Mouse (Mus musculus): Measurements from ENCODE around the gene Gm19684. TPM values are rescaled to one million over a fixed set of nuclear protein-coding genes. Genes with fewer than 3 reads are reported as not detected.
A peak's percentile ranks its signal among the peaks of the same experiment; 100 is the strongest.
"Not testable (repeated sequence)": the region's sequence is repeated elsewhere in the genome, so short reads cannot be mapped to it uniquely, and the experiment has no call there.

The Gm19684 gene
- polyA plus RNA-seq, 1 experiment from 2014 or later, result not detected

DNA sequence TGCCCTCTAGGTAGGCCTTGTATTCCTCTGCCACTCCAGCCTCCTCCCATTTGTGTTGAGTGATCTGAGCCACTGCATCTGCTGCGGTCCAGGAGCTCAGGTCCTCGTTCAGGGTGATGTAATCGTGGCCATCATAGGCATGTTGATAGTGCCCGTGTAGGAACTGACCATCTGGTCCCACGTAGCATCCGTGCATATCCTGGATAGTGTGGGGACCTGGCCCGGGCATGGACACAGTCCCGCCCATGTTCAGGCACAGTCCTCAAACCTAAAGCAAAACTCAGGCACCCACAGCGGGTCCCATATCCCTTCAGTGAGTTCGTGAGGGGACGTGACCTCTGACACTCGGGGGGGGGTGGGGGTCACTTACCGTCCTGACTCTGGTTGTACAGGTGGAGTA is 7.0 kb downstream of the Gm19684 start:
- not testable (repeated sequence) for ATAC-seq (ENCODE audit: low FRiP score); H3K36me3 ChIP-seq (ENCODE audit: control insufficient read depth, insufficient read depth, low read length); H3K9me3 ChIP-seq (ENCODE audit: control insufficient read depth, low read length); DNase-seq (ENCODE audit: low spot score, missing footprints); H3K4me2 ChIP-seq; H3K4me3 ChIP-seq (ENCODE audit: low read depth, low read length); H3K4me1 ChIP-seq (ENCODE audit: control insufficient read depth, insufficient read depth, low read length); H3K27me3 ChIP-seq (ENCODE audit: control insufficient read depth, insufficient read depth, low read length); H3K27ac ChIP-seq (ENCODE audit: low read depth, low read length); H3K9ac ChIP-seq (ENCODE audit: low read length)
- WGBS, result 66% methylated on average over 10 of the region's 13 CpGs

DNA sequence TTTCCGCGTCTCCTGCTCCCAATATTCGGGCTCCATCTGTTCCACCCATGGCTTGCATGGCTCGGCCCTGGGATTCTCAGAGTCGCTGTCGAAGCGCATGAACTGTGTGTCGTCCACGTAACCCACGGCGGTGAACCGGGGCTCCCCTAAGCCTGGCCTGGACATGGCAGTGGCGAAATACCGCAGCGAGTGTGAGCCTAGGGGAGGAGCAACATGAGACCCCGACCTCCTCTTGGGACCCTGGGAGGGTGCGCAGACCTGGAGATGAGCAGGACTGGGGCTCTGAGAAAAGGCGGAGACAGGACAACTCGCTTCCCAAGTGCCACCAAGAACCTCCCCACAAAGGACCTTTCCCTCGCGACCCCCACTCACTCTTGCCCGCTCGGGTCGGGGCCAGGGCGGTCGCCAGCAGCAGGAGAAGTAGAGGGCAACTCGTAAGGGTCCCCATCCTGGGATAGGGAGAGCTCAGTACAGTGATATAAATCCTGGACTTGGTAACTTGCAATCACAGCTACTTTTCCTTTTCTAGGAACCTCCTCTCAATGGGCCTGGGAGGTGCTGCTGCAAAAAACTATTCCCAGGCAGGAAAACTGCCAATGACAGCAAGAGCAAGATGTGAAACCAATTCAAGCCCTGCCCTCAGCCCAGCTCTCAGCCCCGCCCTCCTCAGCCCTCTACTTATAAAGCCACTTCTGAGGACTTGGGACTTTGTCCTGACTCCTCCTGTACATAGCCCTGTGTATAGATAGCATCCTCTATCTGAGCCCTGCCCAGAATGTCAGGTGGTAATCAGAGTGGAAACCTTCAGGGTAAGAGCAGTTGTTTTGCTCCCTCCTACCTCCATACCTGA is 7.7 kb downstream of the Gm19684 start, which contains the start of gene Gm7030:
Gene Gm7030, minus strand, starts transcription at position 458 of the 850 bp plus-strand sequence.
- DNase-seq (ENCODE audit: low spot score, missing footprints); H3K4me3 ChIP-seq (ENCODE audit: low read depth, low read length); H3K4me1 ChIP-seq (ENCODE audit: control insufficient read depth, insufficient read depth, low read length); H3K9me3 ChIP-seq (ENCODE audit: control insufficient read depth, low read length); ATAC-seq (ENCODE audit: low FRiP score); H3K27me3 ChIP-seq (ENCODE audit: control insufficient read depth, insufficient read depth, low read length); H3K27ac ChIP-seq (ENCODE audit: low read depth, low read length); H3K4me2 ChIP-seq; H3K36me3 ChIP-seq (ENCODE audit: control insufficient read depth, insufficient read depth, low read length); H3K9ac ChIP-seq (ENCODE audit: low read length): not testable (repeated sequence)
- WGBS, result 27% methylated on average over 25 of the region's 28 CpGs

DNA sequence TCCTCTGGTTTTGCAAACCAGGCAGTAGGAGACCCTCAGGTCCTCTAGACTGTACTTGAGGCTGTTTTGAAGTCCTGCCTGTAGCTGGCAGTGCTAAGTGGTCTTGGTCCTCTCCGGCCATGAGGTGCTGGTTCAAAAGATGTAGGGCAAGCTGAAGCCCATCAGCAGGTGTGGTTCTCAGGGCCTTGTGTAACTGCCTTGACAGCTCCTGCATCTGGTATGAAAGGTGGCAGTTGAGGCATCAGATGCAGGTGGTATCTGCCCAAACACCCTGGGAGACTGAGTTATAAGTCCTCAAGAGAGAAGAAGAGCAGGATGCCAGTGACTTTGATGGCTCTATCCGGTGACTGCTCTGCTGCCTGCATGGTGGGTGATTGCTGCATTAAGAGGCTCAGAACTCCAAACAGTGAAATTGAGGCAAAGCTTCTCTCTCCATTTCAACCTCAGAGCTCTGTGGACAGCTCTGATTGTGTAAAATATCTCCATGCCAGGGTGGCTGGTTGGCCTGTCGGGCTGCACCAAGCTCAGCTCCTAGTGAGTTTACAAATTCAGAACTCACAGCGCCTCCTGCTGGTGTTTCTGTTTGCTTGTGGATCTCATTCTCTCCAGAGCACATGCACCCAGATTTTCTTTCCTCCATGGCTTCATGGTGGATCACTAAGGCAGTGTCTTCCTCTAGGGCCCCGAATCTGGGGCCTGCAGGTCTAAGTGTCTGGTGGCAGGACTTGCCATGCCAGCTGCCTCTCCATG is 10.2 kb downstream of the Gm19684 start:
- WGBS, result 66% methylated on average over 5 of the region's 5 CpGs
- no peak overlapping the region for H3K4me3 ChIP-seq (ENCODE audit: low read depth, low read length)
- H3K36me3 ChIP-seq (ENCODE audit: control insufficient read depth, insufficient read depth, low read length), result no peaks in the 10 kb centered on the region
- H3K9me3 ChIP-seq (ENCODE audit: control insufficient read depth, low read length), result no peaks in the 10 kb centered on the region
- H3K9ac ChIP-seq (ENCODE audit: low read length), result no peak overlapping the region
- ATAC-seq (ENCODE audit: low FRiP score) (no peak), DNase-seq (ENCODE audit: low spot score, missing footprints) (no peak)
- no peak overlapping the region for H3K27ac ChIP-seq (ENCODE audit: low read depth, low read length)
- no peaks in the 10 kb centered on the region for H3K4me1 ChIP-seq (ENCODE audit: control insufficient read depth, insufficient read depth, low read length)
- H3K4me2 ChIP-seq, result no peak overlapping the region
- H3K27me3 ChIP-seq (ENCODE audit: control insufficient read depth, insufficient read depth, low read length), result no peaks in the 10 kb centered on the region

DNA sequence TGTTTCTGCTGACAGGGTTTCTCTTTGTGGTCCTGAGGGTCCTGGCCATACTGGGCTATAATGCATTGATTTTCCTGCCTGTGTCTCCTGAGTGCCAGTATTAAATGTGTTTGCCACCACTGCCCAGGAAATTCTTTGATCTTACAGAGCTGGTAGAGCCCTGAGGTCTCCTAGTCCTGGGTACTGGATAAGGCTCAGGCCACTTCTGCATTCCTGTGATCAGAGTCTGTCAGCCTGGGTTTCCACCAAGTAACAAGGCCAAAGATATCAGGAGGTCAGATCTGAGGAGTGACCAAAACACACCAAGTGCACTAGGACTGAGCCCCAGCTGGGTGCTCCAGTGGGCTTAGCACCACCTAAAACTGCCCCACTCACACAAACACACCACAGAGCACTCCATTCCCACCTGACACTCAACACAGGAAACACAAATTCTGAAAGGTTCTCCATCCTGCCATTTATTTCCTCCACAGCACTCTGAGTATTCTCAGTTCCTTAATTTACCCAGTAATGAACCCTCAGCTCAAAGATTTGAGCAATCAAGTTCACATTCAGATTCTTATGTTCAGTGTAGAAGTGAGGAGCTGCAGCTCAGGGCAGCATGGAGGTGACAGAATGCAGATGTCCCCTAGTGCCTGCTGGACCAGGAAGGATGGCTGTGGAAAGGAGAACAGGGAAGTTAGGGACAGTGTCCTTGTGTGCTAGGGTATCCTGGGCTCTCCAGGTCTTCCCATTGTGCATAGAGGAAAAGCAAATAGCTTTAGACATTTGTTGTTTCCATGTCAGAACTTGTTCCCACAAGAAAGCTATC is 14.1 kb downstream of the Gm19684 start:
- H3K9me3 ChIP-seq (ENCODE audit: control insufficient read depth, low read length); H3K36me3 ChIP-seq (ENCODE audit: control insufficient read depth, insufficient read depth, low read length); ATAC-seq (ENCODE audit: low FRiP score); DNase-seq (ENCODE audit: low spot score, missing footprints); H3K4me1 ChIP-seq (ENCODE audit: control insufficient read depth, insufficient read depth, low read length); H3K4me3 ChIP-seq (ENCODE audit: low read depth, low read length); H3K9ac ChIP-seq (ENCODE audit: low read length); H3K4me2 ChIP-seq; H3K27me3 ChIP-seq (ENCODE audit: control insufficient read depth, insufficient read depth, low read length); H3K27ac ChIP-seq (ENCODE audit: low read depth, low read length): not testable (repeated sequence)

DNA sequence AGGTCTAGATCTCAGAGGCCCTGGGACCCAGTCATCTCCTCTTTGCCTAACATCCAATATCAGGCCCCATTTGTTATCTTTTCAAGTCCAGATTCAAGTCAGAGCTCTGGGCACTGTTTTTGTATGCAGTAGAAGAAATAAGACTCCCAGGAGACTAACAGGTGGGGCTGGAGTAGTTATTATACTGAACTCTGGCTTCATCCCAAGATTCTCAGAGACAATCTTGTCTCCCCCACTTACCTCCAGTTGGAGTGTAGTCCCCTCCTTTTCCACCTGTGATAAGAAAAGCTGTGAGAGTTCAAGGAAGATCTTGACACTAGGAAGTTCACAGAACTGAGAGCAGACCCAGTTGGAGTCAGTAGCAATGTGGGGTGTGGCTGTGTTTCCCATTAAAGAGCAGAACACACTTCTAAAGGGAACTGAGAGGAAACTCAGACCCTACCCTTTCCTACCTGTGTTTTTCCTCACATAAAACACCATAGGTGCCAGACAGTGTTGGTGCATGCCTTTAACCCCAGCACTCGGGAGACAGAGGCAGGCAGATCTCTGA is 14.9 kb downstream of the Gm19684 start:
- H3K27ac ChIP-seq (ENCODE audit: low read depth, low read length); H3K4me1 ChIP-seq (ENCODE audit: control insufficient read depth, insufficient read depth, low read length); H3K36me3 ChIP-seq (ENCODE audit: control insufficient read depth, insufficient read depth, low read length); H3K9ac ChIP-seq (ENCODE audit: low read length); ATAC-seq (ENCODE audit: low FRiP score); H3K4me3 ChIP-seq (ENCODE audit: low read depth, low read length); H3K9me3 ChIP-seq (ENCODE audit: control insufficient read depth, low read length); H3K4me2 ChIP-seq; DNase-seq (ENCODE audit: low spot score, missing footprints); H3K27me3 ChIP-seq (ENCODE audit: control insufficient read depth, insufficient read depth, low read length): not testable (repeated sequence)
- WGBS, result 77% methylated on average over 1 of the region's 1 CpGs

DNA sequence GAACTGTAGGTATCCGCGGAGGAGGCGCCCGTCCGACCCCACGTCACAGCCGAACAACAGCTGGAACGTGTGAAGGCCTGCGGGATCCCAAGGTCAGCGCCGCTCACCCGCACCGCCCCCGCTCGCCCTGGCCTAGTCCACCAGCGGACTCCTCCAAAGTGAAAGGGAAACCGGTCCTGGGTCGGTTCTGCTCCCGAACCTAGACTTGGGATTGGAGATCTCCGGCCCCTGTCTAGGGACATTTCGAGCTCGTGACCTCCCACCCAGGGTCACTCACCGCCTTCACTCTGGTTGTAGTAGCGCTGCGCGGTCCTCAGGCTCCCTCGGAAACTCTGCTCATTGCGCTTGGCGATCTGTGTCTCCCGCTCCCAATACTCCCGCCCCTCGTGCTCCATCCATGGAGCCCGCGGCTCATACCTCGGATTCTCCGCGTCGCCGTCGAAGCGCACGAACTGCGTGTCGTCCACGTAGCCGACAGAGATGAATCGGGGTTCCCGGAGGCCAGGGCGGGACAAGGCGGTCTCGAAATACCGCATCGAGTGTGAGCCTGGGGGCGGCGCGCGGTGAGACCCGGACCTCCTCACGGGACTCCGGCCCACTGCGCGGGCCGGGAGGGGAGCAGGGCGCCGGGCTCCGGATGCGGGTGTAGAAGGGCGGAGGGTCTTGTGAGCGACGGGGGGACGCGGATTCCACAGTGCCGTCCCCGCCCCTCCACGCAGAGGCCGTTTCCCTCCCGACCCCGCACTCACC is 23.8 kb downstream of the Gm19684 start:
- Histone ChIP-seq H3K4me2 (peak overlapping the region; percentile 33), H3K9ac (ENCODE audit: low read length) (peak overlapping the region; percentile 9; the same call in 1 of the 2 replicates), H3K9me3 (ENCODE audit: control insufficient read depth, low read length) (no peaks in the 10 kb centered on the region), H3K36me3 (ENCODE audit: control insufficient read depth, insufficient read depth, low read length) (no peaks in the 10 kb centered on the region), H3K27ac (ENCODE audit: low read depth, low read length) (no peak overlapping the region), H3K27me3 (ENCODE audit: control insufficient read depth, insufficient read depth, low read length) (peaks cover 22% of the 10 kb centered on the region), H3K4me3 (ENCODE audit: low read depth, low read length) (peak overlapping the region; percentile 26; the same call in 1 of the 2 replicates), H3K4me1 (ENCODE audit: control insufficient read depth, insufficient read depth, low read length) (peaks cover 4% of the 10 kb centered on the region)
- 3% methylated on average over 78 of the region's 78 CpGs for WGBS
- ATAC-seq (ENCODE audit: low FRiP score) (peak; percentile 57), DNase-seq (ENCODE audit: low spot score, missing footprints) (peak; percentile 94)

DNA sequence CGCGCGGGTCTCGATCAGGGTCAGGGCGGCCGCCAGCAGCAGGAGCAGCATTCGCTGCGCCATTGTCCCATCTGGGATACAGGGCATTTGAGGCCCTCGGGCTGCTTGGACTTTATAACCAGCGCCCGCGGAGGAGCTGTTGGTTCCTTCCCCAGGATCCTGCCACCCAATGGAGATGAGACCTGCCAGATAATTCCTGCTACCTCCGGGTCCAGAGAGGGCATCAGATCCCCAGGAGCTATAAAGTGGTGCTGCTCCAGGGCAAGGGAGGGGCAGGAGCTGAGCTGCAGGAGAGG is 24.3 kb downstream of the Gm19684 start:
- DNase-seq (ENCODE audit: low spot score, missing footprints); ATAC-seq (ENCODE audit: low FRiP score); H3K9ac ChIP-seq (ENCODE audit: low read length); H3K27ac ChIP-seq (ENCODE audit: low read depth, low read length); H3K4me1 ChIP-seq (ENCODE audit: control insufficient read depth, insufficient read depth, low read length); H3K36me3 ChIP-seq (ENCODE audit: control insufficient read depth, insufficient read depth, low read length); H3K9me3 ChIP-seq (ENCODE audit: control insufficient read depth, low read length): not testable (repeated sequence)
- Histone ChIP-seq H3K4me2 (peak overlapping the region; percentile 33), H3K4me3 (ENCODE audit: low read depth, low read length) (peak overlapping the region; percentile 26; the same call in 1 of the 2 replicates), H3K27me3 (ENCODE audit: control insufficient read depth, insufficient read depth, low read length) (peaks cover 22% of the 10 kb centered on the region)
- WGBS, result under 1% methylated on average over 13 of the region's 13 CpGs

DNA sequence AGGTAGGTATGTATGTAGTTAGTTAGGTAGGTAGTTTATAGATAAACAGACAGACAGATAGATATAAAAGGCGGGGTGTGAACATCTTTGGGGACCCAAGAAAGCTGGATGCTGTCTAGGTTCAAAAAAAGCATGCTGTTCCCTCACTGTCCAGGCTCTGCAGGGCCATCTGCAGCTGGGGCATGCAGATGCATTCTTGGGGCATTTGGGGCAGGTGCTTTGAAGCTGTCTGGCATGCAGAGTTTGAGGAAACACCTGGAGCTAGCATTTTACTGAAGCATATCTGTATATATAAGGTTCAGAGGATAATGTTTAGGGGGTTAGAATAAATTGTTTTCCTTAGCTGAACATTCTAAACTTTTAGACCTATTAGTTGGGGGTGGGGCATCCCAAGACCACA is 25.5 kb downstream of the Gm19684 start:
- H3K4me2 ChIP-seq; H3K9me3 ChIP-seq (ENCODE audit: control insufficient read depth, low read length); H3K4me3 ChIP-seq (ENCODE audit: low read depth, low read length); H3K36me3 ChIP-seq (ENCODE audit: control insufficient read depth, insufficient read depth, low read length); H3K4me1 ChIP-seq (ENCODE audit: control insufficient read depth, insufficient read depth, low read length); ATAC-seq (ENCODE audit: low FRiP score); H3K27ac ChIP-seq (ENCODE audit: low read depth, low read length); H3K9ac ChIP-seq (ENCODE audit: low read length); DNase-seq (ENCODE audit: low spot score, missing footprints): not testable (repeated sequence)
- peaks cover 22% of the 10 kb centered on the region for H3K27me3 ChIP-seq (ENCODE audit: control insufficient read depth, insufficient read depth, low read length)
- WGBS, result 69% methylated on average over 1 of the region's 1 CpGs
